Mouse (Mus musculus) lung, postnatal 0 days (tissue): ENCODE results near the gene Sh3rf1.

Source experiments
- CTCF ChIP-seq: IDR thresholded peaks from 2 replicates; pipeline ENCODE4 v1.5.1; 2016; ENCODE audit warnings: antibody characterized with exemption, mild to moderate bottlenecking
- EP300 ChIP-seq: IDR thresholded peaks from 2 replicates; pipeline ENCODE4 v1.6.1; 2016; ENCODE audit warnings: antibody characterized with exemption, mild to moderate bottlenecking, control low read depth

DNA sequence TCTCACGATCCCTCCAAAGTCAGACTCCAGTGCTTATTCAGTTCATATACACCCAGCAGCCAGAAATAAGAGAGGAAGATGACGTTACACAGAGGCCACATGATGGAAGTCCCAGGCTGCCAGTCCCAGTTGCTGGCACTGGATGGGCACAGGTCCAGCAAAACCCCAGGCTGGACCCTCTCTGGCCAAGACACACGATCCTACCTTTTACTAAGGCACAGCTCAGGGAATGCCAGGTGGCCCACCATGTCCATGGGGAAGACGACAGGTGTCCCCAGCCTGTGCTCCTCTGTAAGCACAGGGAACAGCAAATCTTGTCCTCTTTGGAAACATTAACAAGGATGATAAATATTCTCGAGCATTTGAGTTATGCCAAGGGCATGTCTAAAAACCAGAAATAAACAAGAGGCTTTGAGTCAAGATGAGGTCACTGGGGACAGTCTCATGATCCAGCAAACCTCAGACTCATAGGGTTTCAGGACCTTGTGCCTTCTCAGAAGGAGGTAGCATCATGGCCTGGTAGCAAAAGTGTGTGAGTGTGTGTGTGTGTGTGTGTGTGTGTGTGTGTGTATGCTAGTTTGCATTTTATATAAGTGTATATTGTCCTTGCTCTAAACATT, 29.3 kb upstream of the Sh3rf1 start:
- no peak for TF ChIP-seq CTCF
- TF ChIP-seq EP300: no peak
